Mouse (Mus musculus) embryonic fibroblast, embryonic 13.5 days (primary cell): ENCODE data around the gene Suz12.

Source experiments
- CTCF ChIP-seq: IDR thresholded peaks from 2 replicates; pipeline ENCODE4 v1.5.1; 2011; ENCODE audit warnings: mild to moderate bottlenecking, control low read depth, low read length, moderate library complexity, borderline replicate concordance; ENCODE audit not compliant: insufficient read depth
- POLR2A ChIP-seq: IDR thresholded peaks from 2 replicates; pipeline ENCODE4 v1.6.1; 2011; ENCODE audit warnings: low read depth, mild to moderate bottlenecking, control low read depth, low read length, moderate library complexity

DNA sequence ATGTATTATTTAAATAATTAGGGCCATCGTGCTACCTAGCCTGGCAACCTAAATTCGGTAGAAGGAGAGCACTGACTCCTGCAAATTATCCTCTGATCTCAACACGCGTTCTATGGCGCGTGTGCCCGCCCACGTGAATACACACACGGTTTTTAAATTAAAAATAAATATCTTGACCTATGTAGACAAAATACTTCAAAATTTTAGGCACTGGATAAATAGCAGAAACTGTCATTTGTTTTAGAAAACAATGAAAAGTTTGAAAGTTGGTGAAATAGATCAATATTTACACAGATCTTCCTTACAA is 30.1 kb upstream of the Suz12 start:
- TF ChIP-seq POLR2A (no peak), CTCF (no peak)
